Mouse (Mus musculus) erythroblast, adult 5-6 weeks (primary cell): ENCODE data around the gene Pank4. TPM values are rescaled to one million over a fixed set of nuclear protein-coding genes. Genes with fewer than 3 reads are reported as not detected.
A peak's percentile ranks its signal among the peaks of the same experiment; 100 is the strongest.

Experiments
- ATAC-seq: replicated peaks from 2 replicates; pipeline ENCODE4 v1.8.0; 2016; ENCODE audit warnings: moderate number of reproducible peaks, mild to moderate bottlenecking, moderate TSS enrichment, inconsistent platforms; ENCODE audit not compliant: poor library complexity, low FRiP score, severe bottlenecking
- total RNA-seq, 2 experiments: library from RNA; stranded (forward) in 1 of 2; stranded (reverse) in 1 of 2; fragments of 150-400 nt in 1 of 2; fragments of 200-764, 138-1000 nt in 1 of 2; gene quantifications; 2 replicates each; pipeline versions ENCODE4 v1.2.3 to v1.2.4; 2015 to 2017; ENCODE audit warnings: low replicate concordance in 2 of 2

Pank4 gene
- total RNA-seq, 2 experiments from 2014 or later, result 11.1 to 11.7 TPM

- no peak for ATAC-seq
These were observed 610 bp upstream of the Pank4 start for GRCm38 (mm10) chr4:154963190-154963836.

GRCm38 (mm10) chr4:154964581-154965235 lies 785 bp downstream of the Pank4 start:
- peak; percentile 50 for ATAC-seq

GRCm38 (mm10) chr4:154965856-154966255 lies 1.9 kb downstream of the Pank4 start:
- no peak for ATAC-seq

GRCm38 (mm10) chr4:154967173-154967572 lies 3.2 kb downstream of the Pank4 start:
- ATAC-seq, result no peak

GRCm38 (mm10) chr4:154972546-154972945 lies 8.6 kb downstream of the Pank4 start:
- ATAC-seq, result no peak

GRCm38 (mm10) chr4:154974163-154974611 lies 10.3 kb downstream of the Pank4 start:
- ATAC-seq, result no peak

GRCm38 (mm10) chr4:154980110-154980509 lies 16.2 kb downstream of the Pank4 start:
- 0 out of 2 replicates have a peak, but pooled peaks have one; percentile 22 for ATAC-seq

- ATAC-seq, result no peak
These were observed 17.2 kb downstream of the Pank4 start for GRCm38 (mm10) chr4:154981076-154981475.

- peak; percentile 28; the same call in 1 of the 2 replicates for ATAC-seq
These were observed 17.6 kb downstream of the Pank4 start for GRCm38 (mm10) chr4:154981530-154981929.

- no peak for ATAC-seq
These were observed 18.6 kb downstream of the Pank4 start for GRCm38 (mm10) chr4:154982247-154983120.

- no peak for ATAC-seq
These were observed 19.8 kb downstream of the Pank4 start for GRCm38 (mm10) chr4:154983767-154984166.

GRCm38 (mm10) chr4:154985151-154985777 lies 21.3 kb downstream of the Pank4 start:
- no peak for ATAC-seq

- ATAC-seq, result peak; percentile 54
These were observed 22.2 kb downstream of the Pank4 start for GRCm38 (mm10) chr4:154986096-154986495.

- ATAC-seq, result no peak
These were observed 22.8 kb downstream of the Pank4 start for GRCm38 (mm10) chr4:154986750-154987149.

GRCm38 (mm10) chr4:154994876-154995275 lies 31.0 kb downstream of the Pank4 start:
- ATAC-seq, result no peak

- ATAC-seq, result no peak
These were observed 32.7 kb downstream of the Pank4 start for GRCm38 (mm10) chr4:154996572-154997154.

- ATAC-seq, result no peak
These were observed 35.5 kb downstream of the Pank4 start for GRCm38 (mm10) chr4:154999379-154999778.

GRCm38 (mm10) chr4:155005278-155005677 lies 41.4 kb downstream of the Pank4 start:
- no peak for ATAC-seq

GRCm38 (mm10) chr4:155006296-155006695 lies 42.4 kb downstream of the Pank4 start:
- no peak for ATAC-seq

GRCm38 (mm10) chr4:155007641-155008040 lies 43.7 kb downstream of the Pank4 start:
- no peak for ATAC-seq
